8 mouse cellular contexts compared by ENCODE assay signal in the genomic region with DNA sequence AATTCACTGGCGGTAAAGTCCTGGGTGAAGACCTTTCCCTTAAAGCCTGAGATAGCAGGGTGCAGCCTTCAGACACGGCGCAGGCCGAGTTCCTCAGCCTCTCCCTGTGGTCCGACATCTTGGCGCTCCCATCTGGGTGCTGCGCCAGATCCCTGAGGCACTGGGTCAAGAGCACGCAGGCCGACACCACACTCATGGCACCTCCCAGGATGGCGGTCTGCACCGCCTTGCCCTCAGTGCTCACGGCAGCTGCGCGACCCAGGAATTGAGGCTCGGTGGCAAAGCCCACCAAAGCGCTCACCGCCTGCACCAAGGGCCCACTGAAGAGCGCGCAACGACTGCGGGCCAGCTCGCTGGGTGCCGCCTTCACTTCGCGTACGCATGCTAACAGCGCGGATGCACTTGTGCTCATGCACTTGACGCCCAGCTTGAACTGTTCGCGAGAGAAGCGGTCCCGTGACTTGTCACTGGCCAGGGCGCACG. TPM values are rescaled to one million over a fixed set of nuclear protein-coding genes. Genes with fewer than 3 reads are reported as not detected.
DNase-seq lines count a peak whose midpoint lies in the region; ATAC-seq and TF ChIP-seq lines count a peak whose summit lies in the region.

No protein-coding gene starts in this region.

- TF ChIP-seq CTCF in kidney, adult 2 months (conservative IDR thresholded peaks at IDR 0.05; ENCODE audit: insufficient read depth, insufficient read length, low read depth, low read length): no peak
- no peak for TF ChIP-seq CTCF in embryonic fibroblast, embryonic 13.5 days (IDR thresholded peaks at IDR 0.05; ENCODE audit: borderline replicate concordance, insufficient read depth, low read length)

- H3K9ac ChIP-seq in hindbrain, embryonic 16.5 days (ENCODE audit: low read depth, low read length): no peak overlapping the region

- peak overlapping the region; percentile 24; the same call in 1 of the 2 replicates for H3K27ac ChIP-seq in kidney, adult 2 months (ENCODE audit: insufficient read depth, low read depth, low read length)
- no peak overlapping the region for H3K27ac ChIP-seq in embryonic fibroblast, embryonic 13.5 days (ENCODE audit: insufficient read depth, low read length)
- H3K27ac ChIP-seq in hindbrain, embryonic 16.5 days (ENCODE audit: low read depth, low read length): no peak overlapping the region
- peak overlapping the region; percentile 98 for H3K27ac ChIP-seq in midbrain, embryonic 10.5 days (replicated peaks)

- no peak for ATAC-seq in hindbrain, embryonic 16.5 days
- ATAC-seq in megakaryocyte progenitor cell, adult 5-6 weeks (replicated peaks; ENCODE audit: poor library complexity): no peak

- H3K4me2 ChIP-seq in hindbrain, embryonic 16.5 days (ENCODE audit: low read length): peak overlapping the region; percentile 81

- WGBS in kidney, adult 2 months: 80% methylated on average over 35 of the region's 35 CpGs
- WGBS in hindbrain, embryonic 16.5 days: 91% methylated on average over 35 of the region's 35 CpGs
- WGBS in midbrain, embryonic 10.5 days: 91% methylated on average over 35 of the region's 35 CpGs

- H3K4me3 ChIP-seq in kidney, adult 2 months (ENCODE audit: insufficient read depth, low read depth, low read length): peak overlapping the region; percentile 69
- peak overlapping the region; percentile 61 for H3K4me3 ChIP-seq in embryonic fibroblast, embryonic 13.5 days (ENCODE audit: insufficient read depth, low read length)
- peak overlapping the region; percentile 87 for H3K4me3 ChIP-seq in hindbrain, embryonic 16.5 days (ENCODE audit: low read length)
- H3K4me3 ChIP-seq in midbrain, embryonic 10.5 days: peak overlapping the region; percentile 90

- H3K36me3 ChIP-seq in kidney, adult 2 months (ENCODE audit: control insufficient read depth, insufficient read depth, low read length): no peaks in the 10 kb centered on the region
- H3K36me3 ChIP-seq in hindbrain, embryonic 16.5 days (ENCODE audit: control insufficient read depth, insufficient read depth, low read length): 0 out of 2 replicates have a peak, but pooled peaks cover 4% of the 10 kb centered on the region
- peaks cover 20% of the 10 kb centered on the region for H3K36me3 ChIP-seq in midbrain, embryonic 10.5 days

- TF ChIP-seq POLR2A in kidney, adult 2 months (IDR thresholded peaks at IDR 0.05; ENCODE audit: low read depth, low read length): no peak
- TF ChIP-seq POLR2A in embryonic fibroblast, embryonic 13.5 days (IDR thresholded peaks at IDR 0.05; ENCODE audit: low read depth, low read length): no peak

- H3K4me1 ChIP-seq in kidney, adult 2 months (ENCODE audit: control insufficient read depth, insufficient read depth, low read length): peaks cover 7% of the 10 kb centered on the region; the same call in 1 of the 2 replicates
- peaks cover 3% of the 10 kb centered on the region; the same call in 1 of the 2 replicates for H3K4me1 ChIP-seq in embryonic fibroblast, embryonic 13.5 days (ENCODE audit: control insufficient read depth, insufficient read depth, low read length)
- H3K4me1 ChIP-seq in hindbrain, embryonic 16.5 days (ENCODE audit: control insufficient read depth, insufficient read depth, low read depth, low read length): peaks cover 43% of the 10 kb centered on the region
- peaks cover 78% of the 10 kb centered on the region for H3K4me1 ChIP-seq in midbrain, embryonic 10.5 days

- H3K27me3 ChIP-seq in kidney, adult 2 months (replicated peaks; ENCODE audit: control insufficient read depth, insufficient read depth, low read length): no peaks in the 10 kb centered on the region
- no peaks in the 10 kb centered on the region for H3K27me3 ChIP-seq in hindbrain, embryonic 16.5 days (replicated peaks; ENCODE audit: control insufficient read depth, insufficient read depth, low read length)
- H3K27me3 ChIP-seq in midbrain, embryonic 10.5 days (ENCODE audit: low read depth, poor library complexity, severe bottlenecking): peaks cover 7% of the 10 kb centered on the region

- DNase-seq in kidney, adult 2 months: no peak
- DNase-seq in kidney, postnatal 25 days: no peak
- peak; percentile 67 for DNase-seq in ES-CJ7 (ENCODE audit: low read depth, low spot score)
- no peak for DNase-seq in midbrain, embryonic 10.5 days (ENCODE audit: low spot score)
- no peak for DNase-seq in left cerebral cortex, postnatal 14 days (ENCODE audit: low spot score in 2 of 2)

- H3K9me3 ChIP-seq in hindbrain, embryonic 16.5 days (ENCODE audit: control insufficient read depth, low read length): no peaks in the 10 kb centered on the region
- H3K9me3 ChIP-seq in midbrain, embryonic 10.5 days (replicated peaks): peaks cover 7% of the 10 kb centered on the region; the same call in 1 of the 2 replicates

- intact Hi-C loops in left cerebral cortex, postnatal 14 days (cut with DNase I): loop anchor here (5.0 to 10.0 kb wide), 2 partner anchors 70 to 317 kb away; no protein-coding TSS in a partner anchor

RNA-seq across cellular contexts. Expression of a gene that starts 1.9 kb away (rescaled TPM):
- polyA plus RNA-seq in kidney, adult 2 months (2012; rRNA removed): 9.2 and 11.1 TPM in 2 replicates
- 12.4 and 14.1 TPM in 2 replicates for polyA plus RNA-seq in embryonic fibroblast, embryonic 13.5 days (2011; ENCODE audit: insufficient read length, low read depth, missing spikeins)
- 6.2 and 7.8 TPM in 2 replicates for polyA plus RNA-seq in hindbrain, embryonic 16.5 days (2015; fragmentation: Nextera tagmentation; extraction: Ambion mirVana)
- 10.2 and 10.7 TPM in 2 replicates for polyA plus RNA-seq in midbrain, embryonic 10.5 days (2016; fragmentation: Nextera tagmentation; extraction: Ambion mirVana)
- total RNA-seq in megakaryocyte progenitor cell, adult 5-6 weeks (2015): 8.3 and 9.3 TPM in 2 replicates
- 4.9 and 5.0 TPM in 2 replicates for total RNA-seq in megakaryocyte progenitor cell, adult 5-6 weeks (2017)
- 10 to 100 TPM; 18.5 to 20.7 TPM for total RNA-seq in left cerebral cortex, postnatal 14 days (2021)

RNA-seq across cellular contexts. Expression of a gene that starts 2.1 kb away (rescaled TPM):
- polyA plus RNA-seq in kidney, adult 2 months (2012; rRNA removed): 11.5 and 15.1 TPM in 2 replicates
- polyA plus RNA-seq in embryonic fibroblast, embryonic 13.5 days (2011; ENCODE audit: insufficient read length, low read depth, missing spikeins): 93.1 and 93.7 TPM in 2 replicates
- polyA plus RNA-seq in hindbrain, embryonic 16.5 days (2015; fragmentation: Nextera tagmentation; extraction: Ambion mirVana): 63.7 and 83.8 TPM in 2 replicates
- polyA plus RNA-seq in midbrain, embryonic 10.5 days (2016; fragmentation: Nextera tagmentation; extraction: Ambion mirVana): 88.1 and 89.2 TPM in 2 replicates
- total RNA-seq in megakaryocyte progenitor cell, adult 5-6 weeks (2015): 32.4 and 37.6 TPM in 2 replicates
- total RNA-seq in megakaryocyte progenitor cell, adult 5-6 weeks (2017): 61.0 and 61.2 TPM in 2 replicates
- total RNA-seq in left cerebral cortex, postnatal 14 days (2021): 10 to 100 TPM; 44.6 to 54.9 TPM

Comparison
In these comparisons a context has a peak if more than half of its experiments do, and no peak if none do; other contexts are left out.
1. H3K27ac ChIP-seq: peak in kidney, adult 2 months (single experiment) and midbrain, embryonic 10.5 days (single experiment); none in embryonic fibroblast, embryonic 13.5 days (single experiment) and hindbrain, embryonic 16.5 days (single experiment).
2. Peak in every context shown above with its lines, with median percentiles within 50 percentile points of each other: H3K4me3 ChIP-seq.